Mouse (Mus musculus) layer of hippocampus, adult 6 months (tissue): Measurements from ENCODE around the gene Oprl1. TPM values are rescaled to one million over a fixed set of nuclear protein-coding genes. Genes with fewer than 3 reads are reported as not detected.

Experiments
- long read RNA-seq, 2 experiments: library from polyadenylated mRNA; unstranded; transcript quantifications; one replicate each; pipeline ENCODE4 v2.0.0; 2019 to 2020
- polyA plus RNA-seq: library from polyadenylated mRNA; unstranded; fragments of <200 nt; fragmentation: Nextera tagmentation; gene quantifications from 2 replicates; pipeline ENCODE4 v1.2.3, GENCODE M21; 2021

Gene Oprl1
- polyA plus RNA-seq = 21.8 and 24.4 TPM in 2 replicates
- long read RNA-seq, experiment 1, transcript Oprl1-201 (4 exons, 2,999 nt) = major isoform, 26 of 61 reads
- long read RNA-seq, experiment 1, transcript Oprl1-202 (5 exons, 2,971 nt) = minor isoform, 6 of 61 reads
- long read RNA-seq, experiment 1, partial matches to known transcripts = 18 of 61 reads
- long read RNA-seq, experiment 1, other reads (novel, unspliced or antisense) = 5 of 61 reads
- long read RNA-seq, experiment 2, transcript Oprl1-202 (5 exons, 2,971 nt) = minor isoform, 39 of 243 reads
- long read RNA-seq, experiment 2, transcript Oprl1-209 (5 exons, 3,102 nt) = minor isoform, 21 of 243 reads
- long read RNA-seq, experiment 2, transcript Oprl1-201 (4 exons, 2,999 nt) = major isoform, 124 of 243 reads
- long read RNA-seq, experiment 2, partial matches to known transcripts = 25 of 243 reads
- long read RNA-seq, experiment 2, other reads (novel, unspliced or antisense) = 24 of 243 reads

GRCm38 (mm10) chr2:181714903-181715326, at the start of gene Oprl1:
Gene Oprl1 (plus strand): TSS chr2:181715016.

GRCm38 (mm10) chr2:181671326-181671725, 43.5 kb upstream of the Oprl1 start, which contains the start of gene Sox18:
Gene Sox18 (minus strand): TSS chr2:181671640.

GRCm38 (mm10) chr2:181679951-181680715, 34.7 kb upstream of the Oprl1 start, which contains the start of gene Tcea2:
Gene Tcea2 (plus strand): TSS chr2:181680310.

GRCm38 (mm10) chr2:181693339-181694280, 21.2 kb upstream of the Oprl1 start, which contains the start of gene Rgs19:
Gene Rgs19 (minus strand): TSS chr2:181693977.

GRCm38 (mm10) chr2:181698241-181698640, 16.6 kb upstream of the Oprl1 start, which contains the start of gene Lkaaear1:
Gene Lkaaear1 (minus strand): TSS chr2:181698442.

GRCm38 (mm10) chr2:181763006-181763830, 48.4 kb downstream of the Oprl1 start, which contains the start of gene Myt1:
Gene Myt1 (plus strand): TSS chr2:181763332.

Other genes starting within 250 kb of the Oprl1 start
- not detected in 2 replicates for gene Abhd16b, start 221.8 kb upstream of the Oprl1 start, polyA plus RNA-seq
- gene Tpd52l2, start 217.9 kb upstream of the Oprl1 start, polyA plus RNA-seq = 92.7 and 98.3 TPM in 2 replicates
- 113 and 124 TPM in 2 replicates for gene Dnajc5, start 194.5 kb upstream of the Oprl1 start, polyA plus RNA-seq
- gene Uckl1, start 130.1 kb upstream of the Oprl1 start, polyA plus RNA-seq = 27.8 and 30.1 TPM in 2 replicates
- 51.0 and 58.7 TPM in 2 replicates for gene Prpf6, start 123.1 kb upstream of the Oprl1 start, polyA plus RNA-seq
- gene Zfp512b, start 122.2 kb upstream of the Oprl1 start, polyA plus RNA-seq = 8.0 and 8.6 TPM in 2 replicates
- 13.9 and 18.8 TPM in 2 replicates for gene Samd10, start 115.8 kb upstream of the Oprl1 start, polyA plus RNA-seq
- gene Gm29797, start 58.0 kb upstream of the Oprl1 start, polyA plus RNA-seq = not detected in 2 replicates
- gene Sox18, start 43.4 kb upstream of the Oprl1 start, polyA plus RNA-seq = 2.4 and 4.7 TPM in 2 replicates
- gene Tcea2, start 34.7 kb upstream of the Oprl1 start, polyA plus RNA-seq = 54.4 and 58.7 TPM in 2 replicates
- gene Rgs19, start 21.0 kb upstream of the Oprl1 start, polyA plus RNA-seq = 48.8 and 52.4 TPM in 2 replicates
- not detected in 2 replicates for gene Lkaaear1, start 16.6 kb upstream of the Oprl1 start, polyA plus RNA-seq
- gene Myt1, start 48.3 kb downstream of the Oprl1 start, polyA plus RNA-seq = 0.93 and 1.0 TPM in 2 replicates
- gene Pcmtd2, start 122.8 kb downstream of the Oprl1 start, polyA plus RNA-seq = 17.0 and 19.4 TPM in 2 replicates
- 39.8 and 40.5 TPM in 2 replicates for gene Polr3k, start 149.3 kb downstream of the Oprl1 start, polyA plus RNA-seq